ENCODE assay signal across 24 mouse cellular contexts in the genomic region with DNA sequence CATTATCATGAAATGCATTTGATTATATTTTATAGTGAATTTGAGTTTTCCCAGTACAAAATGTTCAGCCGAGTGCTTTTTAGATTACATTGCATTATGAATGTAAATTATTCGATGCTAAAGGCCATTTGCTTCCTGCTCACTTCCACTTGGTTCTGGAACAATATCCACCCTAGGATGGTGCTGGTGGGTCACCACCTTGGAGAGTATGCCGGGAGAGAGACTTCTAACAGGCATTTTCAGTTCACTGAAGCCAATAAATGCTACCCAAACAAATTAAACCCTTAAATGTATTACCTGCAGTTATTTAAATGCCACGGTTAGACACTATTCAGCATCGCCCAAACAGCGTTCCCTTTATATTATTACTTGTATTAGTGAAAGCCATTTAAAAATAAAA.
DNase-seq lines count a peak whose midpoint lies in the region; ATAC-seq lines count a peak whose summit lies in the region.
"Had no signal": no experiment of that assay in that cellular context is flagged by ENCODE, and none has a peak within 500 bp of the region (broad histone marks: within the 10 kb centered on the region; RNA-seq: fewer than 3 reads in every experiment).

No protein-coding gene starts in this region.

- peaks cover 23% of the 10 kb centered on the region for H3K4me1 ChIP-seq in midbrain, embryonic 13.5 days (replicated peaks)
- H3K4me1 ChIP-seq in midbrain, embryonic 11.5 days (ENCODE audit: control insufficient read depth, insufficient read depth, low read length), result 0 out of 2 replicates have a peak, but pooled peaks cover 2% of the 10 kb centered on the region
- peaks cover 17% of the 10 kb centered on the region; the same call in 1 of the 2 replicates for H3K4me1 ChIP-seq in hindbrain, embryonic 14.5 days (replicated peaks; ENCODE audit: control insufficient read depth, insufficient read depth, low read length)
- H3K4me1 ChIP-seq in kidney, embryonic 16.5 days (ENCODE audit: insufficient read depth, low read length), result no peaks in the 10 kb centered on the region
- H3K4me1 ChIP-seq: embryonic facial prominence, embryonic 10.5 days; embryonic facial prominence, embryonic 15.5 days; limb, embryonic 10.5 days; limb, embryonic 15.5 days had no signal

- 0 out of 2 replicates have a peak, but pooled peaks have one; percentile 24 for ATAC-seq in midbrain, embryonic 13.5 days
- ATAC-seq in midbrain, embryonic 11.5 days (ENCODE audit: low FRiP score), result no peak
- ATAC-seq in hindbrain, embryonic 14.5 days (ENCODE audit: low FRiP score), result no peak; the same call in 1 of the 2 replicates
- no peak for ATAC-seq in kidney, embryonic 16.5 days (ENCODE audit: low FRiP score, low TSS enrichment)
- ATAC-seq: intestine, postnatal 0 days had no signal

- H3K27me3 ChIP-seq in midbrain, embryonic 13.5 days, result no peaks in the 10 kb centered on the region
- H3K27me3 ChIP-seq in midbrain, embryonic 11.5 days (ENCODE audit: control insufficient read depth, insufficient read depth, low read length), result no peaks in the 10 kb centered on the region
- H3K27me3 ChIP-seq in hindbrain, embryonic 14.5 days (ENCODE audit: control insufficient read depth, insufficient read depth, low read length), result no peaks in the 10 kb centered on the region
- H3K27me3 ChIP-seq in kidney, embryonic 16.5 days (ENCODE audit: insufficient read depth, low read length), result no peaks in the 10 kb centered on the region
- H3K27me3 ChIP-seq: embryonic facial prominence, embryonic 15.5 days; limb, embryonic 15.5 days had no signal

- no peak overlapping the region for H3K4me3 ChIP-seq in midbrain, embryonic 13.5 days (replicated peaks)
- no peak overlapping the region for H3K4me3 ChIP-seq in midbrain, embryonic 11.5 days (ENCODE audit: low read depth, low read length)
- no peak overlapping the region for H3K4me3 ChIP-seq in hindbrain, embryonic 14.5 days (replicated peaks; ENCODE audit: low read length)
- H3K4me3 ChIP-seq in kidney, embryonic 16.5 days (ENCODE audit: low read length), result no peak overlapping the region
- H3K4me3 ChIP-seq: embryonic facial prominence, embryonic 10.5 days; embryonic facial prominence, embryonic 15.5 days; limb, embryonic 10.5 days; limb, embryonic 15.5 days had no signal

- H3K27ac ChIP-seq in midbrain, embryonic 13.5 days, result peak overlapping the region; percentile 56
- no peak overlapping the region for H3K27ac ChIP-seq in midbrain, embryonic 11.5 days (ENCODE audit: low read depth, low read length)
- 0 out of 2 replicates have a peak overlapping the region, but pooled peaks have one; percentile 62 for H3K27ac ChIP-seq in hindbrain, embryonic 14.5 days
- H3K27ac ChIP-seq in kidney, embryonic 16.5 days (ENCODE audit: low read length), result no peak overlapping the region
- H3K27ac ChIP-seq: embryonic facial prominence, embryonic 10.5 days; embryonic facial prominence, embryonic 15.5 days; limb, embryonic 10.5 days; limb, embryonic 15.5 days; liver, embryonic 14.5 days had no signal

- no peaks in the 10 kb centered on the region for H3K9me3 ChIP-seq in midbrain, embryonic 13.5 days
- no peaks in the 10 kb centered on the region for H3K9me3 ChIP-seq in midbrain, embryonic 11.5 days (ENCODE audit: control insufficient read depth, low read length)
- no peaks in the 10 kb centered on the region for H3K9me3 ChIP-seq in hindbrain, embryonic 14.5 days (ENCODE audit: control insufficient read depth, low read length)
- H3K9me3 ChIP-seq in kidney, embryonic 16.5 days (ENCODE audit: low read length), result no peaks in the 10 kb centered on the region
- H3K9me3 ChIP-seq: embryonic facial prominence, embryonic 10.5 days; embryonic facial prominence, embryonic 15.5 days; limb, embryonic 10.5 days; limb, embryonic 15.5 days had no signal

- H3K4me2 ChIP-seq in midbrain, embryonic 13.5 days (replicated peaks), result no peak overlapping the region
- no peak overlapping the region for H3K4me2 ChIP-seq in midbrain, embryonic 11.5 days
- H3K4me2 ChIP-seq in hindbrain, embryonic 14.5 days (replicated peaks), result no peak overlapping the region
- H3K4me2 ChIP-seq in kidney, embryonic 16.5 days (replicated peaks; ENCODE audit: low read depth, low read length), result no peak overlapping the region
- H3K4me2 ChIP-seq: embryonic facial prominence, embryonic 15.5 days; heart, embryonic 11.5 days; limb, embryonic 15.5 days; lung, embryonic 14.5 days had no signal

- no peaks in the 10 kb centered on the region for H3K36me3 ChIP-seq in midbrain, embryonic 13.5 days
- no peaks in the 10 kb centered on the region for H3K36me3 ChIP-seq in midbrain, embryonic 11.5 days (ENCODE audit: control insufficient read depth, insufficient read depth, low read length)
- no peaks in the 10 kb centered on the region for H3K36me3 ChIP-seq in hindbrain, embryonic 14.5 days (replicated peaks; ENCODE audit: control insufficient read depth, insufficient read depth)
- H3K36me3 ChIP-seq in kidney, embryonic 16.5 days (ENCODE audit: insufficient read depth, low read length), result no peaks in the 10 kb centered on the region
- H3K36me3 ChIP-seq: embryonic facial prominence, embryonic 10.5 days; embryonic facial prominence, embryonic 15.5 days; limb, embryonic 10.5 days; limb, embryonic 15.5 days had no signal

- 66% methylated on average over 6 of the region's 6 CpGs for WGBS in midbrain, embryonic 13.5 days
- WGBS in midbrain, embryonic 11.5 days, result 79% methylated on average over 6 of the region's 6 CpGs
- WGBS in hindbrain, embryonic 14.5 days, result 58% methylated on average over 6 of the region's 6 CpGs
- WGBS in kidney, embryonic 16.5 days, result 68% methylated on average over 6 of the region's 6 CpGs

- no peak overlapping the region for H3K9ac ChIP-seq in midbrain, embryonic 13.5 days (replicated peaks)
- no peak overlapping the region for H3K9ac ChIP-seq in midbrain, embryonic 11.5 days (ENCODE audit: low read length)
- no peak overlapping the region for H3K9ac ChIP-seq in hindbrain, embryonic 14.5 days
- H3K9ac ChIP-seq in kidney, embryonic 16.5 days (replicated peaks; ENCODE audit: low read length), result no peak overlapping the region
- H3K9ac ChIP-seq: embryonic facial prominence, embryonic 15.5 days; limb, embryonic 15.5 days; liver, embryonic 14.5 days; lung, embryonic 14.5 days had no signal

- peak; percentile 54 to 63 for DNase-seq in cerebellum, postnatal 10 days
- DNase-seq in cerebellum, adult 11-12 months, result no peak
- no peak for DNase-seq in midbrain, embryonic 11.5 days (ENCODE audit: low spot score, missing footprints)
- peak; percentile 39 to 62 for DNase-seq in cerebellum, postnatal 14 days
- DNase-seq in hindbrain, embryonic 14.5 days (ENCODE audit: low spot score), result no peak
- DNase-seq: adrenal gland, postnatal 25 days; B cell, adult 2 months; gastrocnemius, postnatal 14 days; heart, adult 11 months; layer of hippocampus, adult 9-11 months; right cerebral cortex, adult 18-20 months; spleen, adult 18-20 months; thymus, adult 18-20 months; thymus, postnatal 25 days had no signal

Comparison
In these comparisons a context has a peak if more than half of its experiments do, and no peak if none do; other contexts are left out.
1. DNase-seq: peak in cerebellum, postnatal 10 days (2 of 2) and cerebellum, postnatal 14 days (2 of 2); none in cerebellum, adult 11-12 months (single experiment), midbrain, embryonic 11.5 days (single experiment) and hindbrain, embryonic 14.5 days (single experiment).
2. H3K27ac ChIP-seq: peak in midbrain, embryonic 13.5 days (single experiment) and hindbrain, embryonic 14.5 days (single experiment); none in midbrain, embryonic 11.5 days (single experiment) and kidney, embryonic 16.5 days (single experiment).